Mouse (Mus musculus) brain, embryonic 14.5 days (tissue): ENCODE data around the gene Tbxas1.

Source experiments
- CTCF ChIP-seq: fragments of 200-500 bp; IDR thresholded peaks from 2 replicates; pipeline ENCODE4 v1.5.1; 2012; ENCODE audit warnings: inconsistent platforms, mild to moderate bottlenecking, moderate library complexity, borderline replicate concordance; ENCODE audit not compliant: insufficient read depth, insufficient read length; ENCODE audit errors: extremely low read depth
- POLR2A ChIP-seq: fragments of 200-500 bp; IDR thresholded peaks from 2 replicates; pipeline ENCODE4 v1.6.1; 2012; ENCODE audit warnings: mild to moderate bottlenecking, inconsistent platforms, borderline replicate concordance; ENCODE audit not compliant: poor library complexity, insufficient read depth, insufficient read length, severe bottlenecking; ENCODE audit errors: extremely low read depth

- TF ChIP-seq CTCF (no peak), POLR2A (no peak)
These were observed 175.6 kb downstream of the Tbxas1 start for GRCm38 (mm10) chr6:39050836-39051235.
